Mouse (Mus musculus) intestine, postnatal 0 days (tissue): ENCODE data around the gene Cpb1. TPM values are rescaled to one million over a fixed set of nuclear protein-coding genes. Genes with fewer than 3 reads are reported as not detected.

ENCODE experiments used
- ATAC-seq: fragments of 200-750 bp; cut with Nextera tagmentation; 2 replicates; pipeline ENCODE4 v1.8.0; 2017; ENCODE audit warnings: mild to moderate bottlenecking, moderate TSS enrichment, moderate library complexity
- H3K27ac ChIP-seq: fragments of 300-500 bp; sonication (generic); 2 replicates; pipeline ENCODE4 v1.5.1; 2014; ENCODE audit warnings: mild to moderate bottlenecking, low read depth, low read length, moderate library complexity
- H3K27me3 ChIP-seq: fragments of 300-500 bp; sonication (generic); replicated peaks from 2 replicates; pipeline ENCODE4 v1.6.1; 2014; ENCODE audit warnings: low read length, mixed read lengths; ENCODE audit not compliant: control insufficient read depth, insufficient read depth
- H3K36me3 ChIP-seq: fragments of 300-500 bp; sonication (generic); 2 replicates; pipeline ENCODE4 v1.6.1; 2014; ENCODE audit warnings: mild to moderate bottlenecking, moderate library complexity; ENCODE audit not compliant: control insufficient read depth, insufficient read depth
- H3K4me1 ChIP-seq: fragments of 300-500 bp; sonication (generic); replicated peaks from 2 replicates; pipeline ENCODE4 v1.6.1; 2014; ENCODE audit warnings: antibody characterized with exemption, low read length, mixed read lengths; ENCODE audit not compliant: control insufficient read depth, insufficient read depth
- H3K4me2 ChIP-seq: fragments of 300-500 bp; sonication (generic); replicated peaks from 2 replicates; pipeline ENCODE4 v1.6.1; 2014; ENCODE audit warnings: low read depth, mild to moderate bottlenecking, moderate library complexity
- H3K4me3 ChIP-seq: fragments of 300-500 bp; sonication (generic); 2 replicates; pipeline ENCODE4 v1.5.1; 2014; ENCODE audit warnings: low read depth, low read length
- H3K9ac ChIP-seq: fragments of 300-500 bp; sonication (generic); 2 replicates; pipeline ENCODE4 v1.6.1; 2014; ENCODE audit warnings: mild to moderate bottlenecking, low read depth, low read length
- H3K9me3 ChIP-seq: fragments of 300-500 bp; sonication (generic); 2 replicates; pipeline ENCODE4 v1.6.1; 2016; ENCODE audit warnings: mixed run types; ENCODE audit not compliant: control insufficient read depth
- CTCF ChIP-seq: sonication (generic); IDR thresholded peaks from 2 replicates; pipeline ENCODE4 v1.5.1; 2016; ENCODE audit warnings: low read depth, mild to moderate bottlenecking, control low read depth, antibody characterized with exemption, moderate library complexity
- WGBS: fragments of 180-500 bp; shearing (Covaris S2); extraction: QIAGEN DNeasy Blood & Tissue Kit; methylation state at CpG from one replicate; pipeline ENCODE4 v1.1.7; 2014; 5-methylcytosine and 5-hydroxymethylcytosine counted together
- microRNA-seq: library from miRNA; unstranded; fragments of <30 nt; microRNA quantifications from one replicate; pipeline ENCODE4, GENCODE M21; 2016
- polyA plus RNA-seq: library from polyadenylated mRNA; unstranded; fragments of >200 nt; fragmentation: Nextera tagmentation; extraction: Ambion mirVana; gene quantifications from 2 replicates; pipeline ENCODE4 v1.2.1, GENCODE M21; 2015

The Cpb1 gene
- polyA plus RNA-seq, 1 experiment from 2014 or later = 3.7 TPM

- Histone ChIP-seq H3K36me3 (no peaks in the 10 kb centered on the region), H3K9me3 (no peaks in the 10 kb centered on the region), H3K4me1 (no peaks in the 10 kb centered on the region), H3K9ac (no peak overlapping the region), H3K4me2 (no peak overlapping the region), H3K27me3 (no peaks in the 10 kb centered on the region), H3K4me3 (no peak overlapping the region), H3K27ac (no peak overlapping the region)
- peak; percentile 91 for TF ChIP-seq CTCF
- 26% methylated on average over 6 of the region's 6 CpGs for WGBS
- peak; percentile 47; the same call in 1 of the 2 replicates for ATAC-seq
Measured at GRCm38 (mm10) chr3:20198869-20199268, 76.7 kb downstream of the Cpb1 start.

Small RNAs within 50 kb of the gene (microRNA-seq; reads per million reads assigned to microRNA genes)
- gene Mir7007 = not detected

Other genes with a start within 250 kb of the Cpb1 start
- gene Hps3, start 240.4 kb downstream of the Cpb1 start, polyA plus RNA-seq = 6.0 and 6.9 TPM in 2 replicates
- gene Hltf, start 217.9 kb downstream of the Cpb1 start, polyA plus RNA-seq = 9.6 and 11.1 TPM in 2 replicates
- 42.4 and 45.3 TPM in 2 replicates for gene Gyg, start 120.4 kb downstream of the Cpb1 start, polyA plus RNA-seq
- 3.8 and 5.2 TPM in 2 replicates for gene Cpa3, start 33.6 kb downstream of the Cpb1 start, polyA plus RNA-seq
- gene Agtr1b, start 91.4 kb upstream of the Cpb1 start, polyA plus RNA-seq = 0.52 and 0.75 TPM in 2 replicates